Mouse (Mus musculus) skeletal muscle tissue, postnatal 0 days (tissue): ENCODE measurements around the gene Habp2. TPM values are rescaled to one million over a fixed set of nuclear protein-coding genes. Genes with fewer than 3 reads are reported as not detected.

ENCODE experiments used
- polyA plus RNA-seq: library from polyadenylated mRNA; unstranded; fragments of >200 nt; fragmentation: Nextera tagmentation; extraction: Ambion mirVana; gene quantifications from 2 replicates; pipeline ENCODE4 v1.2.1, GENCODE M21; 2015

The Habp2 gene
- polyA plus RNA-seq: 1.6 and 2.6 TPM in 2 replicates

GRCm38 (mm10) chr19:56286866-56287265, at the start of gene Habp2:
TSS of gene Habp2 (plus strand) at chr19:56287137.

Other genes starting within 250 kb of the Habp2 start
- 88.8 and 118 TPM in 2 replicates for gene Nrap, start 102.9 kb downstream of the Habp2 start, polyA plus RNA-seq
- 15.1 and 15.7 TPM in 2 replicates for gene Casp7, start 110.0 kb downstream of the Habp2 start, polyA plus RNA-seq
- 0.07 and 0.19 TPM in 2 replicates for gene Plekhs1, start 174.5 kb downstream of the Habp2 start, polyA plus RNA-seq